Mouse (Mus musculus): ENCODE data around the gene Snd1.

Gene Snd1

GRCm38 (mm10) chr6:28717203-28717844 lies 242.4 kb downstream of the Snd1 start:
- no peak for DNase-seq

- no peak for DNase-seq
Observed at GRCm38 (mm10) chr6:28717845-28718237, 242.9 kb downstream of the Snd1 start.

- no peak for DNase-seq
Observed at GRCm38 (mm10) chr6:28720391-28721171, 245.6 kb downstream of the Snd1 start.

GRCm38 (mm10) chr6:28723059-28723458 lies 248.1 kb downstream of the Snd1 start:
- DNase-seq: no peak

GRCm38 (mm10) chr6:28724776-28725175 lies 249.8 kb downstream of the Snd1 start:
- DNase-seq: no peak

GRCm38 (mm10) chr6:28729236-28729635 lies 254.3 kb downstream of the Snd1 start:
- no peak for DNase-seq

- DNase-seq: no peak
Observed at GRCm38 (mm10) chr6:28729649-28730048, 254.7 kb downstream of the Snd1 start.

- no peak for DNase-seq
Observed at GRCm38 (mm10) chr6:28731246-28731645, 256.3 kb downstream of the Snd1 start.

GRCm38 (mm10) chr6:28733884-28734647 lies 259.1 kb downstream of the Snd1 start:
- DNase-seq: no peak

- DNase-seq: no peak
Observed at GRCm38 (mm10) chr6:28735116-28735515, 260.2 kb downstream of the Snd1 start.

GRCm38 (mm10) chr6:28736665-28737064 lies 261.7 kb downstream of the Snd1 start:
- no peak for DNase-seq

GRCm38 (mm10) chr6:28737601-28738000 lies 262.7 kb downstream of the Snd1 start:
- DNase-seq: no peak

- DNase-seq: no peak
Observed at GRCm38 (mm10) chr6:28743586-28743985, 268.6 kb downstream of the Snd1 start.

GRCm38 (mm10) chr6:28745864-28746263 lies 270.9 kb downstream of the Snd1 start:
- no peak for DNase-seq

- DNase-seq: no peak
Observed at GRCm38 (mm10) chr6:28747025-28747424, 272.1 kb downstream of the Snd1 start.

- no peak for DNase-seq
Observed at GRCm38 (mm10) chr6:28747931-28748670, 273.2 kb downstream of the Snd1 start.

GRCm38 (mm10) chr6:28749224-28749623 lies 274.3 kb downstream of the Snd1 start:
- no peak for DNase-seq

- no peak for DNase-seq
Observed at GRCm38 (mm10) chr6:28751186-28751585, 276.2 kb downstream of the Snd1 start.

- DNase-seq: peak; percentile 32
Observed at GRCm38 (mm10) chr6:28753217-28753616, 278.3 kb downstream of the Snd1 start.

- DNase-seq: no peak
Observed at GRCm38 (mm10) chr6:28753681-28754080, 278.7 kb downstream of the Snd1 start.

GRCm38 (mm10) chr6:28754127-28754898 lies 279.4 kb downstream of the Snd1 start:
- no peak for DNase-seq

Data from right cerebral cortex, postnatal 14 days (tissue).